Mouse (Mus musculus) cerebral cortex, adult 2 months (tissue): ENCODE results near the gene Ampd3.

Experiments used
- WGBS: fragments of 180-500 bp; shearing (Covaris S2); methylation state at CpG from one replicate; pipeline ENCODE4 v1.1.7; 2018; 5-methylcytosine and 5-hydroxymethylcytosine counted together

Ampd3 gene

GRCm38 (mm10) chr7:110769094-110769493 is 1.1 kb downstream of the Ampd3 start:
- WGBS, result 38% methylated on average over 4 of the region's 4 CpGs

DNA sequence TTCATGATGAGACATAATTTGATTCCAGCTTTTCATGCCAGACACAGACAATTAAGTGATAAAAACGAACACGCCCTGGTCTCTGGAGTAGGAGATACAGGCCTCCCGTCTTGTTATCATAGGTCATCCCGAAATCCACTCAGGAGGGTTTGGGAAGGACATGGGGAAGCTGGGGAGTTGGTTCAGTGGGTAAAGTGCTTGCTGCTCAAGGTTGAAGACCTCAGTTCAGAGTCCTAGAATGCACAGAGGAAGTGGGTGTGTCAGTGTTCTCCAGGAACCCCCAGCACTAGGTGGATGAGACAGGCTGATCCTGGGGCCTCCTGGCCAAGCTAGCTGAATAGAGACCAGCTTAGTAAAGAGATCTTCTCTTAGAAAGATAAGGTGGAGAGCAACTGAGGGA is 2.9 kb downstream of the Ampd3 start:
- WGBS, result 94% methylated on average over 4 of the region's 4 CpGs

- 85% methylated on average over 3 of the region's 3 CpGs for WGBS
Measured at GRCm38 (mm10) chr7:110772343-110772742, 4.3 kb downstream of the Ampd3 start.

- WGBS, result 40% methylated on average over 14 of the region's 14 CpGs
Measured at GRCm38 (mm10) chr7:110773204-110774002, 5.4 kb downstream of the Ampd3 start.

DNA sequence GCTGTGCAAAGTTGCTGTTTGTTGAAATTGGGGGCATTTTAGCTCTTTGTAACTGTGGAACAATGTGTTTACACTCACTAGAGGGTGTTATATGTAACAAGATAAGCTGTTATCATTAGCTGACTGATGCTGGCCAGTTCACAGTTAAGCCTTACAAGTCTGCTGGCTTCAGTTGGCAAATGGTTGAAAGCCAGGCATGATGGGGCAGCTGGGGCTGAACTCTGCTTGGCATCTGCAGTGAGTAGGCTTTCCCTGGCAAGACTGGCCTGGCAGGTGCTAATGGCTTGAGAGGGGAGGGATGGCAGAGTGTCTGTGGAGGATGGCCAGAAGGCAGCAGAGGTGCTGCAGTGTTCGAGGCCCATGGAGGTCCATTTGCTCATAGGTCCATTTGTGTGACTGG is 6.1 kb downstream of the Ampd3 start:
- 61% methylated on average over 1 of the region's 1 CpGs for WGBS

DNA sequence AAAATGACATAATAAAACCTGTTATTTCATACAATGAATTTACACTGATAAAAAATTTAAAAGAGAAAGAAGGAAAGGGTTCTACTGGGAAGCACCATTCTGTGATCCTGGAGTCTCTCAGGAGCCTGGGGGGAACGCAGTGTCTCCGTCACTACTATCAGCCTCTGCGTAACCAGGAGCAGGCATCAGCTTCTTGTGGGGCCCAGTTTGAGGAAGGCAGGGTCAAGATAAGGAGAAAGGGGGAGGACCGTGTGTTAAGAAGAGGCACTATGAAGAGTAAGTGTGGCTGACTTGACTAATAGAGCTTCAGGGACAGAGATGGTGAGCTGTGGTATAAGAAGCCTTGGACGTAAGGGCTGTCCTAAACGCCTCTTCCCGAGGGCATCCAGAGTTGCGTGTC is 6.7 kb downstream of the Ampd3 start:
- WGBS, result 90% methylated on average over 8 of the region's 8 CpGs

GRCm38 (mm10) chr7:110777146-110778001 is 9.4 kb downstream of the Ampd3 start:
- 91% methylated on average over 18 of the region's 18 CpGs for WGBS

DNA sequence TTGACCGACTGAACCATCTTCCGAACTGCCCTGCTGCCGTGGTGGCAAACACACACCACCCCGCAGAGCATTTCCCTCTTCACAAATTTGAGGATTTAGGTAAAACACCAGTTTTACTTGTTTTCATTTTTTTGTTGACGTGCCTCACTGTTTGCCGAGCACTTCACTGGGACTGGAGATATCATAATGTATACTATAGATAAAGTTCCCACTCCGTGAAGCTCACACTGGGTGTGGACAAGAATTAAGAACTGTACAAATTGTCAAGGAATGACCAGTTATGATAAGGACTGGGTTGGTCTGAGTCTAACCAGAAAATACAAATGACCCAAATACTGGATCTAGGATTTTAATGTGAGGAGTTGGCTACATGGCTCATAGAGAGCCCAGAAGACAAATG is 10.9 kb downstream of the Ampd3 start:
- WGBS, result 97% methylated on average over 7 of the region's 7 CpGs

- 59% methylated on average over 8 of the region's 8 CpGs for WGBS
Measured at GRCm38 (mm10) chr7:110779605-110780111, 11.7 kb downstream of the Ampd3 start.

DNA sequence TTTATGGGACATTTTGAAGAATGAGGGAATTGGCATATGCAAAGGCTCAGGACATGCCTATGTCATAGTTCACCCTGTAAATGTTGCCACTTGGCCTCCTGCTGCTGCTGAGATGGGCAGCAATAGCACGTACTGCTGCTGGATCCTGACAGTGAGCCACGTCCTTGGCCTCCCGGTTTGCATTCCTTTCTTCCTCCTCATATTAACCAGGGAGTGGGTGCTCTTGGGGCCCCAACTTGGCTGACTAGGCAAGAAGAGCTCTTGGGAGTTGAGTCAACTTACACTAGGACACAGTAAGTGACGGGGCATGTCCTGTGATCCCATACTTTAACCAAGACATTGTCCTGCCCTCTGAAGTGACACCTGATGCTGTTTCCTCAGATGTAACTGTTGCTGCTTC is 12.5 kb downstream of the Ampd3 start:
- 67% methylated on average over 4 of the region's 4 CpGs for WGBS

GRCm38 (mm10) chr7:110781231-110781711 is 13.3 kb downstream of the Ampd3 start:
- 35% methylated on average over 2 of the region's 2 CpGs for WGBS

- WGBS, result 53% methylated on average over 7 of the region's 7 CpGs
Measured at GRCm38 (mm10) chr7:110782135-110782534, 14.1 kb downstream of the Ampd3 start.

DNA sequence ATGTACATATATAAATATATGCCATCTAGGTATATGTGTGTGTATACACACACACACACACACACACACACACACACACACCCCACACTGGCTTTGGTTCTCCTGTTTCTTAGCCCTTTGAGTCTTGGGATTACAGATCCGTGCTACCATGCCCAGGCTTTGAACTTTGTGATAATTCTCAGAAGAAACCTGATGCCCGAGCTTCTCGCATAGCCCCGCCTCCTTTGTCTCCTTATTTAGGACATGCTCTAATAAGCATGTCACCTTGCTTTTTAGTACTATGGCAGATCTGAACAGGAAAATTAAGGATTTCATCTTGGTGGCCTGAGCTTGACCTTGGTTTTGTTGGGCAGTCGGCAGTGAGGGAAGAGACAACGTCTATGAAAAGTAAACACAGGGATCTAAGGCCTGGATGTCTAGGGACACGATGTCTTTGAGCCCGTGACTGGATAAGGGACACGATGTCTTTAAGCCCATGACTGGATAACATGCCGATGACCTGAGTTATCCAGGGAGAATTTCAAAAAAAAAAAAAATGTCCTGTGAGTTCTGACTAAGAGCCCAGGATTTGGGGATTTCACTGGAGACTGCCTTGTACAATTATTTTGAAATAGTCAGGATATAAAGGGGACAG is 15.0 kb downstream of the Ampd3 start:
- 75% methylated on average over 10 of the region's 10 CpGs for WGBS

- 66% methylated on average over 8 of the region's 8 CpGs for WGBS
Measured at GRCm38 (mm10) chr7:110784965-110785364, 17.0 kb downstream of the Ampd3 start.

DNA sequence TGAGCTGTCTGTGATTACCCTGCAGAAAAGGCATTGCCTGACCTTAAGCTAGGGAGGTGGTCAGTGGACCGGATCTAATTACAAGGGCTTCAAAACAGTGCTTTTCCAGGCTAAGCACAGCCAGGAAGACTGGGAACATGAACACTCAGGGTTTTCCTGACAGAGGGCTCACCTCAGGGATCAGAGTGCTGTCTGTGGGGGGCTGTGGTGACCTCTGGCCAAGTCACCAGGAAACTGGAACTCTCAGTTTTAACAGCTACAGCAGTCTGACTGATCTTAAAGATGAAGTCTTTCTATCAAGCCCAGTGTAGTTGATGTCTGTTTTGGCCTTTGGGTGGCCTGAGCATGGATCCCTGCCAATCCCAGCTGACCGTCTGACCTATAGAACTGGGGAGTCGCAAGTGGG is 17.7 kb downstream of the Ampd3 start:
- 77% methylated on average over 3 of the region's 3 CpGs for WGBS

GRCm38 (mm10) chr7:110787310-110787709 is 19.3 kb downstream of the Ampd3 start:
- WGBS, result 53% methylated on average over 6 of the region's 6 CpGs

- 85% methylated on average over 8 of the region's 8 CpGs for WGBS
Measured at GRCm38 (mm10) chr7:110790878-110791277, 22.9 kb downstream of the Ampd3 start.

GRCm38 (mm10) chr7:110792201-110792600 is 24.2 kb downstream of the Ampd3 start:
- 82% methylated on average over 5 of the region's 5 CpGs for WGBS

DNA sequence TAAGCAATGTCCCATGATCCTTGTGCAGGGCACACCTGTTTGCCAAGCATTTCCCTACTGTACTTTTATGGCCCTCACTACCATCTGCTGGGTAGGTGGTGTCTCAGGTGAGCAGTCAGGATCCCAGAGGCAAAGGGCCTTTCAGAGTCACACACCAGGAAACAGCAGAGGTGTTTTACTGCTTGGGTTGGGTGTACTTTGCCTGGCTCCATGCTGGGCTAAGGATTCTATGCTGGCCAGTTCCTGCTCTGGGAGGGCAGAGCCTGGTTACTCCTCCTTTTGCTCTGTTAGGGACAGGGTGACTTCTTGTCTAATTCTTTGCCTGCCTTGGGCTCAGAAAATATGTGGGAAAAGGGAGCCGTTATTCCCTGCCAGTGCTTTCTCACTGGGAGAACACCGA is 24.8 kb downstream of the Ampd3 start:
- WGBS, result 72% methylated on average over 2 of the region's 2 CpGs

GRCm38 (mm10) chr7:110794722-110795121 is 26.7 kb downstream of the Ampd3 start:
- WGBS, result 78% methylated on average over 4 of the region's 4 CpGs

DNA sequence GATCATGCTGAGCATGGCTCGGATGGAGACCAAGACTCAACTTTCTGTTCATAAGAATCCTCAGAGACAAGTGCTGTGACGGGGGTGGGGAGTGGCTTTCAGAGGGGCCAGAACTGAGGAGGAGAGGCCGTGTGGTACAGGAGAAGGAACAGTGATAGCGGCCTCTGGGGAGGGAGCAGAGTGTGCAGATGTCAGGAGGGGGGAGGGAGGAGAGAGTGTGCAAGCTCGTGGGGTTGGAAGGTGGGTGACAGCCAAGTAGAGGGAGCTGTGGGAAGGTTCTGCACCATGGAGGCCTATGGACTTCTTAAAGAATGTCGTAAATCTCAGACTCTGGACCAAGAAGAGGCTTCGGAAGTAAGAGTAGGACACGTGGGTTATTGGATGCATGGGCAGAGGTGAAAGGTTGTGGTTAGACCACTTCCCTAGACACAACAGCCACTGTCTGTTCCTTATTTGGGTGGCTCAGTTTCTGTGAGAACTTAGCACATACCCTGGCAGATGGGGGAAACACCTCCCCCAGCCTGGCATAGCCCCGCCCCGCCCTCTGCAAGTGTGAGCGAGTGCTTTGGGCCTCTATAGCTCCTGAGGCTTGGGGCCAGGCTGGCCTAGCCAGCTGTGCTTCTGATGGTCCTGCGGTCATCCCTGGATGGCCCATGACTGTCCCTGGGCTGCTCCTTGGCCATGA is 28.5 kb downstream of the Ampd3 start:
- WGBS, result 61% methylated on average over 12 of the region's 12 CpGs
